Mouse (Mus musculus): ENCODE data around the gene Zdhhc6. TPM values are rescaled to one million over a fixed set of nuclear protein-coding genes. Genes with fewer than 3 reads are reported as not detected.

Zdhhc6 gene
- 69.8 and 70.4 TPM in 2 replicates for polyA plus RNA-seq (2015; fragmentation: Nextera tagmentation; extraction: Ambion mirVana)

GRCm38 (mm10) chr19:55315452-55316108 is at the start of gene Zdhhc6:
Zdhhc6 (minus strand) TSS chr19:55316032.
- H3K4me1 ChIP-seq (replicated peaks; ENCODE audit: control insufficient read depth, insufficient read depth, low read length): peaks cover 35% of the 10 kb centered on the region
- peak within 1 kb of the TSS; percentile 89 for H3K4me2 ChIP-seq (ENCODE audit: low read length)
- peak; percentile 88 for ATAC-seq
- H3K27ac ChIP-seq (ENCODE audit: low read length): peak within 1 kb of the TSS; percentile 83
- WGBS: under 1% methylated on average over 60 of the region's 60 CpGs
- peaks cover 3% of the 10 kb centered on the region; the same call in 1 of the 2 replicates for H3K36me3 ChIP-seq (ENCODE audit: control insufficient read depth, insufficient read depth)
- H3K27me3 ChIP-seq (replicated peaks; ENCODE audit: control insufficient read depth, insufficient read depth, low read length): no peaks in the 10 kb centered on the region
- peak within 1 kb of the TSS; percentile 84 for H3K9ac ChIP-seq (replicated peaks; ENCODE audit: low read depth, low read length)
- no peaks in the 10 kb centered on the region for H3K9me3 ChIP-seq (ENCODE audit: control insufficient read depth, low read length)
- peak within 1 kb of the TSS; percentile 82 for H3K4me3 ChIP-seq (replicated peaks; ENCODE audit: low read length)

DNA sequence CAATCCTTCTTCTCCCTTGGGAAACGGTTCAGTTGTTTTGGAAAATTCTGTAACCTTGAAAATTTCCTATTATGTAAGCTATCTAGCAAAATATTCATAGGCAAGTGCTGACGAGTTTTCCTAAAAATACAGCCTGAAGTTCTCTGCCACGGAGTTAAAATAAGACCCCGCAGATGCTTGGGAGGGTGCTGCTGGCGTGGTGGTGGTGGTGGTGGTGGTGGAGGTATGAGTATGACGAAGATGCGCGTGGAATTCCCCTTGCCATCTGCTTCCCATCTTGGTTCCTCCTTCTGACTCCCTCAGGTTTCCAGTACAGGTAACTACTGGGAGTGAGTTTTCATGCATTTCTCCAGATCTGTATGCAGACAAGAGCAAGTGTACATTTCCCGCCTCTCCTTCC is 46.8 kb upstream of the Zdhhc6 start:
- no peaks in the 10 kb centered on the region for H3K36me3 ChIP-seq (ENCODE audit: control insufficient read depth, insufficient read depth)
- 92% methylated on average over 9 of the region's 9 CpGs for WGBS
- ATAC-seq: no peak
- no peaks in the 10 kb centered on the region for H3K9me3 ChIP-seq (ENCODE audit: control insufficient read depth, low read length)
- H3K4me3 ChIP-seq (replicated peaks; ENCODE audit: low read length): no peak overlapping the region
- no peaks in the 10 kb centered on the region for H3K27me3 ChIP-seq (replicated peaks; ENCODE audit: control insufficient read depth, insufficient read depth, low read length)
- H3K27ac ChIP-seq (ENCODE audit: low read length): no peak overlapping the region
- H3K9ac ChIP-seq (replicated peaks; ENCODE audit: low read depth, low read length): no peak overlapping the region
- no peaks in the 10 kb centered on the region for H3K4me1 ChIP-seq (replicated peaks; ENCODE audit: control insufficient read depth, insufficient read depth, low read length)
- no peak overlapping the region for H3K4me2 ChIP-seq (ENCODE audit: low read length)

- Histone ChIP-seq H3K9ac (replicated peaks; ENCODE audit: low read depth, low read length) (no peak overlapping the region), H3K4me2 (ENCODE audit: low read length) (no peak overlapping the region), H3K9me3 (ENCODE audit: control insufficient read depth, low read length) (no peaks in the 10 kb centered on the region), H3K36me3 (ENCODE audit: control insufficient read depth, insufficient read depth) (no peaks in the 10 kb centered on the region), H3K27ac (ENCODE audit: low read length) (no peak overlapping the region), H3K4me3 (replicated peaks; ENCODE audit: low read length) (no peak overlapping the region), H3K4me1 (replicated peaks; ENCODE audit: control insufficient read depth, insufficient read depth, low read length) (peaks cover 3% of the 10 kb centered on the region; the same call in 1 of the 2 replicates), H3K27me3 (replicated peaks; ENCODE audit: control insufficient read depth, insufficient read depth, low read length) (no peaks in the 10 kb centered on the region)
- 71% methylated on average over 9 of the region's 9 CpGs for WGBS
- ATAC-seq: no peak
Measured at GRCm38 (mm10) chr19:55350673-55351378, 35.0 kb upstream of the Zdhhc6 start.

DNA sequence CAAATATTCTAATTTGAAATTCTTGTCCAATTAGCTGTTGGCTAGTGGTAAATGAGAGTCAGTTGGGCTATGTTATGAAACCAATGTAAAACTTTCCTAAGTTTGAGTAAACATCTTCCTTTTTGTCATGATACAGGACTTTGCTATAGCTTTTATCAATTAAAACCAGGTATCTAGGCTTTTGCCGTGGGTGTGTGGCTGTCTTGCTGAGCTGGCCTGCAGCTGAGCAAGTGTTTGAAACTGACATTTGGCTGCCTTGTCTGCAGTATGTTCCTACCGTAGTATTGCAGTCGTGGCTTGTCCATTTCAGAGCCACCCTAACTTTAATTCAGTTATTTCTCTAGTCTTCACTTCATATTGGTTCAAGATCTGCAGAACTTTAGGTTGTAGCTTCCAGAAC is 32.4 kb upstream of the Zdhhc6 start:
- Histone ChIP-seq H3K27ac (ENCODE audit: low read length) (no peak overlapping the region), H3K4me1 (replicated peaks; ENCODE audit: control insufficient read depth, insufficient read depth, low read length) (peaks cover 3% of the 10 kb centered on the region; the same call in 1 of the 2 replicates), H3K27me3 (replicated peaks; ENCODE audit: control insufficient read depth, insufficient read depth, low read length) (no peaks in the 10 kb centered on the region), H3K36me3 (ENCODE audit: control insufficient read depth, insufficient read depth) (no peaks in the 10 kb centered on the region), H3K9ac (replicated peaks; ENCODE audit: low read depth, low read length) (no peak overlapping the region), H3K4me2 (ENCODE audit: low read length) (no peak overlapping the region), H3K9me3 (ENCODE audit: control insufficient read depth, low read length) (no peaks in the 10 kb centered on the region), H3K4me3 (replicated peaks; ENCODE audit: low read length) (no peak overlapping the region)
- no peak for ATAC-seq
- WGBS: 88% methylated on average over 3 of the region's 3 CpGs

- H3K36me3 ChIP-seq (ENCODE audit: control insufficient read depth, insufficient read depth): no peaks in the 10 kb centered on the region
- 84% methylated on average over 9 of the region's 9 CpGs for WGBS
- no peak overlapping the region for H3K4me3 ChIP-seq (replicated peaks; ENCODE audit: low read length)
- H3K9ac ChIP-seq (replicated peaks; ENCODE audit: low read depth, low read length): no peak overlapping the region
- H3K27me3 ChIP-seq (replicated peaks; ENCODE audit: control insufficient read depth, insufficient read depth, low read length): no peaks in the 10 kb centered on the region
- no peak for ATAC-seq
- no peak overlapping the region for H3K27ac ChIP-seq (ENCODE audit: low read length)
- H3K4me1 ChIP-seq (replicated peaks; ENCODE audit: control insufficient read depth, insufficient read depth, low read length): no peaks in the 10 kb centered on the region
- no peaks in the 10 kb centered on the region for H3K9me3 ChIP-seq (ENCODE audit: control insufficient read depth, low read length)
- H3K4me2 ChIP-seq (ENCODE audit: low read length): no peak overlapping the region
Measured at GRCm38 (mm10) chr19:55343274-55343673, 27.4 kb upstream of the Zdhhc6 start.

GRCm38 (mm10) chr19:55342423-55342822 is 26.6 kb upstream of the Zdhhc6 start:
- 94% methylated on average over 7 of the region's 7 CpGs for WGBS
- no peaks in the 10 kb centered on the region for H3K27me3 ChIP-seq (replicated peaks; ENCODE audit: control insufficient read depth, insufficient read depth, low read length)
- H3K9me3 ChIP-seq (ENCODE audit: control insufficient read depth, low read length): no peaks in the 10 kb centered on the region
- H3K27ac ChIP-seq (ENCODE audit: low read length): no peak overlapping the region
- H3K36me3 ChIP-seq (ENCODE audit: control insufficient read depth, insufficient read depth): no peaks in the 10 kb centered on the region
- no peak overlapping the region for H3K4me2 ChIP-seq (ENCODE audit: low read length)
- no peak for ATAC-seq
- no peak overlapping the region for H3K4me3 ChIP-seq (replicated peaks; ENCODE audit: low read length)
- H3K9ac ChIP-seq (replicated peaks; ENCODE audit: low read depth, low read length): no peak overlapping the region
- no peaks in the 10 kb centered on the region for H3K4me1 ChIP-seq (replicated peaks; ENCODE audit: control insufficient read depth, insufficient read depth, low read length)

GRCm38 (mm10) chr19:55341377-55341776 is 25.5 kb upstream of the Zdhhc6 start:
- no peak for ATAC-seq
- H3K4me2 ChIP-seq (ENCODE audit: low read length): no peak overlapping the region
- WGBS: 71% methylated on average over 3 of the region's 3 CpGs
- H3K27me3 ChIP-seq (replicated peaks; ENCODE audit: control insufficient read depth, insufficient read depth, low read length): no peaks in the 10 kb centered on the region
- no peaks in the 10 kb centered on the region for H3K36me3 ChIP-seq (ENCODE audit: control insufficient read depth, insufficient read depth)
- no peak overlapping the region for H3K4me3 ChIP-seq (replicated peaks; ENCODE audit: low read length)
- H3K9me3 ChIP-seq (ENCODE audit: control insufficient read depth, low read length): no peaks in the 10 kb centered on the region
- no peak overlapping the region for H3K27ac ChIP-seq (ENCODE audit: low read length)
- no peaks in the 10 kb centered on the region; the same call in 1 of the 2 replicates for H3K4me1 ChIP-seq (replicated peaks; ENCODE audit: control insufficient read depth, insufficient read depth, low read length)
- H3K9ac ChIP-seq (replicated peaks; ENCODE audit: low read depth, low read length): no peak overlapping the region

GRCm38 (mm10) chr19:55340521-55340920 is 24.7 kb upstream of the Zdhhc6 start:
- no peak for ATAC-seq
- Histone ChIP-seq H3K27ac (ENCODE audit: low read length) (no peak overlapping the region), H3K9ac (replicated peaks; ENCODE audit: low read depth, low read length) (no peak overlapping the region), H3K4me3 (replicated peaks; ENCODE audit: low read length) (no peak overlapping the region), H3K9me3 (ENCODE audit: control insufficient read depth, low read length) (no peaks in the 10 kb centered on the region), H3K4me2 (ENCODE audit: low read length) (no peak overlapping the region), H3K27me3 (replicated peaks; ENCODE audit: control insufficient read depth, insufficient read depth, low read length) (no peaks in the 10 kb centered on the region), H3K4me1 (replicated peaks; ENCODE audit: control insufficient read depth, insufficient read depth, low read length) (no peaks in the 10 kb centered on the region; the same call in 1 of the 2 replicates), H3K36me3 (ENCODE audit: control insufficient read depth, insufficient read depth) (no peaks in the 10 kb centered on the region)
- WGBS: 69% methylated on average over 6 of the region's 6 CpGs

DNA sequence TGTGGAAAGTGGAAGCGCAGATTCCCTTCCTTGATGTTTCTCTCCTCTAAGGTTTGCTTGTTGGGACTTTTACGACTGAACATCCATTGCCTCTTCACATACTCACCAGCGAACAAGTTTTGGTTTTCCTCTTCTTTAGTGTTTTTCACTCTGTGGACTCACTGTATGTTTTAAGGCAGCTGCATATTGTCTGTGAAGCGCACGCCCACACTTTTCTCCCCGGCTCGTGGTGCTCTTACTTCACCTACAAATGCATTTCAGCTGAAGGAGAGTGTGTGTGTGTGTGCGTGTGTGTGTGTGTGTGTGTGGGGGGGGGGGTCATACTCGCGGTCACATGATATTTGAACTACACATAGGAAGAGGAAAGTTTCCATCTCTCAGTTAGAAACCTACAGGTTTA is 21.8 kb upstream of the Zdhhc6 start:
- H3K4me2 ChIP-seq (ENCODE audit: low read length): no peak overlapping the region
- no peak overlapping the region for H3K4me3 ChIP-seq (replicated peaks; ENCODE audit: low read length)
- no peaks in the 10 kb centered on the region; the same call in 1 of the 2 replicates for H3K4me1 ChIP-seq (replicated peaks; ENCODE audit: control insufficient read depth, insufficient read depth, low read length)
- no peaks in the 10 kb centered on the region for H3K36me3 ChIP-seq (ENCODE audit: control insufficient read depth, insufficient read depth)
- WGBS: 92% methylated on average over 10 of the region's 10 CpGs
- no peak overlapping the region for H3K9ac ChIP-seq (replicated peaks; ENCODE audit: low read depth, low read length)
- H3K27me3 ChIP-seq (replicated peaks; ENCODE audit: control insufficient read depth, insufficient read depth, low read length): no peaks in the 10 kb centered on the region
- H3K27ac ChIP-seq (ENCODE audit: low read length): no peak overlapping the region
- ATAC-seq: no peak
- H3K9me3 ChIP-seq (ENCODE audit: control insufficient read depth, low read length): no peaks in the 10 kb centered on the region
